Mouse (Mus musculus) thymus, postnatal 0 days (tissue): ENCODE measurements around the gene Taf3. TPM values are rescaled to one million over a fixed set of nuclear protein-coding genes. Genes with fewer than 3 reads are reported as not detected.

ENCODE experiments used
- DNase-seq: peaks from one replicate; pipeline ENCODE4 v3.0.0-alpha.2; 2015; ENCODE audit warnings: low spot score
- polyA plus RNA-seq: library from polyadenylated mRNA; unstranded; fragments of >200 nt; fragmentation: Nextera tagmentation; extraction: Ambion mirVana; gene quantifications from 2 replicates; pipeline ENCODE4 v1.2.1, GENCODE M21; 2015

Taf3 gene
- polyA plus RNA-seq, 1 experiment from 2014 or later, result 16.0 TPM

DNA sequence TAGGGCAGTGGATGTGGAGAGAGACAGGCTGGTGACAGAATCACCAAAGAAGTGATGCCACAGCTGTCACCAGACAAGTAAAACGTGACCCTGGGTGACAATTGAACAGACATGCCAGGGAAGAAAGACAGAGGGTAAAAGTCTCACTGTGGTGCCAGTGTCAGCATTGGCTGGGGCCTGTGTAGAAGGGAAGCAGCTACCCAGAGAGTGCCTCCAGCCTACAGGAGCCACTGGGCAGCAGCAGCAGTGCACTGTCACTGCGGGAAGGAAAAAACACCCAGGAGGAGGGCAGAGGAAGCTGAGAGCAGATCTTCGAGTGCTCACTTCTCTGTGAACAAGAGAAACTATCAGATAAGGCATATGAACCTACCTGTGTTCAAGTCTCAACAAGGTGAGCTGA is 86.7 kb downstream of the Taf3 start:
- no peak for DNase-seq

DNA sequence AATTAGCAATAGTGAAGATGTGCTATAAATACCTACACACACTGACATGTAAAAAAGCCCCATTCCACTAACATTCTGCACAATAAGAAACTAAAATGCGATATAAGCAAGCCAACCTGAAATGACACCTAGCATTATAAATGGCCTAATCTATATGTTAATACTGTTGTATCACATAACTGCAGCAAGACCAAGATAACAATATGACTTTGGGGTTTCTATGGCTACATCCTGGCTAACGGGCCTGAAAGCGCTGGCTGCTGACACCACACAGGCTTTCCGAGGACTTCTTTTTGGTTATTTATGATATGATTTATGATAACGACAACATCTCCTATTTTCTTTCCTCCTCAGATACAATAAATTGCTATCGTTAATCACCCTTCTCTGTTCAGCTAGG is 90.4 kb downstream of the Taf3 start:
- no peak for DNase-seq

GRCm38 (mm10) chr2:9956546-9956945 is 91.8 kb downstream of the Taf3 start:
- no peak for DNase-seq

- no peak for DNase-seq
Measured at GRCm38 (mm10) chr2:9955576-9956535, 92.5 kb downstream of the Taf3 start.

- no peak for DNase-seq
Measured at GRCm38 (mm10) chr2:9946739-9947138, 101.7 kb downstream of the Taf3 start.

DNA sequence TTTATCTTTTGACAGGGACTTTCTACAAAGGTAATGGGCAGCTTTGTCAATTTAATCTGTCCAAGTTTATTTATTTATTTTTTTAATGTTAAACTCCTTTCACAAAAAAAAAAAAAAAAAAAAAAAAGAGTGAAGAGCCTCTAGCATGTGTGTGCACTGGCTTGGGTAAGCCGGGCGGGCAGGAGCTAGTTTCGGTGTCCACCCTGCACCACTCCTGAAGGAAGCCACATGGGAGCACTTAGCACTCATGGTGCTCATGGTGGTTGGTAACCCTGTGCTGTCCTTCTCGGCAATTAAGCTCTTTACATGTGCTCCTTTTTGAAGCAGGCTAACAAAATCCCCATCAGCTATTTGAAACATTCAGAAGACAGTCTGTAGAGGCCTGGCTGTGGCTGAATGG is 102.8 kb downstream of the Taf3 start:
- no peak for DNase-seq

GRCm38 (mm10) chr2:9943011-9943410 is 105.4 kb downstream of the Taf3 start:
- DNase-seq, result no peak

GRCm38 (mm10) chr2:9939250-9939649 is 109.1 kb downstream of the Taf3 start:
- DNase-seq, result no peak

- no peak for DNase-seq
Measured at GRCm38 (mm10) chr2:9935965-9936364, 112.4 kb downstream of the Taf3 start.

- DNase-seq, result no peak
Measured at GRCm38 (mm10) chr2:9926905-9927283, 121.5 kb downstream of the Taf3 start.

DNA sequence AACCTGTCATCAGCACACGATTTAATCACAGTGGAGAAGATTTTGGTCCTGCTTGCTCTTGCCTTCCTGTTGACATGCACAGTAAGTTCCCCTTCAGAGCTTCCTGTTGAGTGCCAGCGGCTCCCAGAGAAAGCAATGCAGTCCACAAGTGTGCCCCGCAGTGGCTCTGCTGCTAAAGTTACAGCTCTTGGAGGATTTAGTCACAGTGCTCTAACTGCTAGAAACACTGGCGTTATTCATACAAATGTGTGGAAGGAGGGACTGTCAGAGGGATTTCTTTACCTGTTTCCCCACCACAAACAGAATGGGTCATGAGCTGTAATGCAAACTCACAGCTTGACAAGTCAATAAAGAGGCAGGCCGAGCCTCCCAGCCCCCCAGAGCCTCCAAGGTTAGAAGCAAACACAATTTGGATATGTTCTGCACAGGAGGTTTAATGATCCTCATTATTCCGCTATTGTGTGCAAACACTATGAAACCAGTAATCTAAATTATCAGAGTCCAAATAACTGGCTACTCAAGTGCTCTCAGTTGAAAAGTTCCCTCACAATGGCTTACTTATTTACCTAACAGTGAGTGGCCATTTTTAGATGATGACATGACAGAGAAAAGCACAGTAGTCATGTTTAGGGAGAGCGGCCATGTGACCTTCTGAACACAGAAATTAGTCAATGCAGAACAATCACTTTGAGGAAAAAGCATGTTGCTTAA is 122.0 kb downstream of the Taf3 start:
- DNase-seq, result no peak

DNA sequence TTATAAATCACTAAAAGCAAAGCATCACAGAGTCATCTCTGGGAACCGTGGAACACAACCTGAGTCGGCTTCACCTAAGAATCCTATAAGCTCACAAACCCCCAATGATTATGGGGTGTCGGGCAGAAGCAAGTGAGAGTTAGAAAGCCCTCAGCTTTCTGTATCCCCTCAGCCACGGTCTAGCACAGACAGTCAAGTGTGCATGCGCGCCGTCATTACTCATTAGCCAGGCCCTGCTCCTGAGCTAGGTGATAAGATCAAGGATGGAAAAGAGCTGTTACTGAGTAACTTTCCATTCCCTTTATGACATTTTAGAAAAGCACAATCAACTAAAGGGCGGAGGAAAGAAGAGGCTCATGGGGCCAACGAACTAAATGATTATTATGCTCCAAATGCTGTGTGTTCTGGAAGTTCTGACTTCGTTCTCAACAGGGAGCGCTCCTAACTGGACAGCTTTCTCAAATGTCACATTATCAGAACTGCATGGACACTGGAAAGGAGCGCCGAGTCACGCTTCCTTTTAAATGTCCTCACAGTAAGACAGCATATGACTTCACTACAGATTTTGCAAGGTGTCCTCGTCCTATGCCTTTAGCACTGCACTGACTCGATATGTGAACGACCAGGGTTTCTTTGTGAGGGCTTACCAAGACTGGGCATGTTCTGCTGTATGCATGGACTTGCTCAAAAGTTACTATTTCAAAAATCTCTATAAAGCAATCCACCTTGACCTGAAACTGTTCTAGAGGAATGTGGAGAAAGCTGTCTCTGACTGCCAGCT is 129.5 kb downstream of the Taf3 start:
- DNase-seq, result no peak

DNA sequence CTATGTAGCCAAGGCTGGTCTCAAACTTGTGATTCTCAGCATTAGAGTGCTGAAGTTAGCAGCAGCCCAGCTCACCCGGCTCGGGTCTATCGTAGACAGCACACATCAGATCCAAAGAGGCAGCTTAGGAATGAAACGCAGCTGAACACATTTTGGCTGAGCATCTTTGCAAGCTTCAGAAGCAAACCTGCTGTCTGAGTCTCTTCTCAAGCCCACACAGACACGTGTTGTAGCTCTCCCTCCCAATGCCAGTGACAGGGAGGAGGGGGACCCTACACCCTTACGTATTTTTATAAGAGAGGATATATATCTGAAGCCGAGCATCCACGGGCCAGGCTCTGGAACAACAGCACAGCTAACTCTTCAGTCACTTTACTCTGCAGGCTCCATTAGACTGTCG is 130.8 kb downstream of the Taf3 start:
- no peak for DNase-seq

GRCm38 (mm10) chr2:9905995-9906394 is 142.4 kb downstream of the Taf3 start:
- DNase-seq, result no peak

DNA sequence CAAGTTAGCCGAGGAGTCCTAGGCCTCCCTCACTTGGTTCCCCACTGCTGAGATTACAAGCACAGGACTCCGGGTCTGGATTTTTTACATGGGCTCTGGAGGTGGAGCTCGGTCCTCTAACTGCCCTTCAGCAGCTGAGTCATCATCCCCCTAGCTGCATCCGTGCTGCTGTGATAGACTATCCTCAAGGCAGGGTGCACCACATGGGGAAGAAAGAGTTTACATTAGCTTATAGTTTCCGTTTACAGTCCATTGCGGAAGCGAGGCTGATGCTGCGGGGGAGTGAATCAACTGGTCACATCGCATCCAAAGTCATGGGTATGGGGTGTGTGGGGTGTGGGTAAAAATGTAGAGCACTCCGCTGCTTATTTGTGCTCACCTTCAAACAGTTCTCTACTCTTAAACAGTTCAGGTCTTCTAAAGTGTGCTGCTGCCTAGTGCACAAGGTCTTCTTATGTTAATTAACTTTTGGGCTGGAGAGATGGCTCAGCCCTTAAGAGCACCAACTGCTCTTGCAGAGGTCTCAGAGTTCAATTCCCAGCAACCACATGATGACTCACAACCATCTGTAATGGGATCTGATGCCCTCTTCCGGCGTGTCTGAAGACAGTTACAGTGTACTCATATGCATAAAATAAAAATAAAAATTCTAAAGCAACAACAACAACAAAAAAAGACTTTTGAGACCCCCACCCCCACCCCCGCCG is 144.4 kb downstream of the Taf3 start:
- no peak for DNase-seq

DNA sequence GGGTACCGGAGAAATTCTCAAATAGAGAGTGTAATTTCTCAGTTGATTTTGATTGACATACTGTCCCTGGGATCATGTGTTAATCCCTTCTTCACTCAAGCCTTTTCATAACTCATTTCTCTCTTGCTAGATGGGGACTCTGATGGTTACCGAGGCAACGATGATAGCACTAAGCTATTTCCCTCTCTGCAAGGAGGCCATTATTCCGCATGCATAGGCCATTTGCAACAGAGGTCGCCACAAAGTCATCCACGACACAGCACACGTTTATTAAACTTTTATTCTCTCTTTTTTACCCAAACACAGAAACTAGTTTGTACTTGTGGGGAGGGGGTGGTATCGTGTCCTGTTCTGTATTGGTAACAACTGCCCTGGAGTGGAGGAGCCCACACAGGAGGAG is 150.6 kb downstream of the Taf3 start:
- DNase-seq, result no peak

DNA sequence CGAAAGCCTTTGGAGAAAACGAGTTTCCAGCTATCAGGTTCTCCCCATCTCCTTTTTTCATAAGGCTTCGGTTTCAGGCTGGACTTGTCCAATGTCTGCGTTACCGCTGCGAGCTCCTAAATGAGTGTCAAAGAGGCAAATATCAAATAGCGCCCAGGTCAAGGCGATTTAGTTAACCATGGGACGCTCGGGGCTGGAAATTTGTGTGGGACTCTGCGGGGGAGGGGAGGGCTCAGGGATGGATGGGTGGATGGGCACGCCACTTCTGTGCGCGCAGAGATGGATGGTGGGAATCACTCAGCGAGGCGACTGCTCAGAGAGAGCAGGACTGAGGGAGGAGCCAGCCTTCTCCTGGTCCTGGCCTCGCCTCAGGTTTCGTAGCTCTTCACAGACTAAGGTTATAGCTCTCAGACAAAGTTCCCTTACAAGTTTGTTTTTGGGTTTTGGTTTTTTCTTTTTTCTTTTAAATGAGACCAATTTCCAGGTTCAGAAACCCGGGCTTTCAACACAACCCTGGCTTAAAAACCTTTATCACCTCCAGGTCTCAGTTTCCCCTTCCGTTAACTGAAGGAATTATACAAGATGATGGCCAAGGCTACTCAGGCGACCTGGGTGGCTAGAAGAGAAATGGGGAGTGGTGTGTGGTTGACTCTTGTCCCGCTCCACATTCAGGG is 152.2 kb downstream of the Taf3 start:
- no peak for DNase-seq

- DNase-seq, result no peak
Measured at GRCm38 (mm10) chr2:9894836-9895593, 153.4 kb downstream of the Taf3 start.

GRCm38 (mm10) chr2:9893272-9893953 is 155.0 kb downstream of the Taf3 start:
- DNase-seq, result no peak
